Mouse (Mus musculus): Measurements from ENCODE around the gene Olfr1290.

Gene Olfr1290
- long read RNA-seq, experiment 1, result 0 reads
- long read RNA-seq, experiment 2, result 0 reads

DNA sequence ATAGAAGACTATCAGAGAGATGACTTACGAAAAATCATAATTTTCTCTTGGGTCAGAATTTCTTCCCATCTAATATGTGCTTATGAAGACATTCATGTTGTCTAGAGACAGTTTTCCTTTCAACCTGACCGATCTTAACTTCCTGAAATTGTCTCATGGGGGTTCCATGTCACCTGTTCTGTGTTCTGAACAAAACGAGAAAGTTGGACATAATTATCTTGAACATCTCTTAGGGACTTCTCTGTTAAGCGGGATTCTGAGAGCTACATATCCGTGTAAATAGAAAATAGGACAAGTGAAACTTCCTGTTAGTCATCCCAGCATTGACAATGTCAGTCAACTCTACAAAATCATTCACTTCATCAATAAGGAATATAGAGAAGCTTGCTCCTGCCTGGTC, at the start of gene Olfr1290:
Gene Olfr1290 (minus strand): TSS at position 101 of the 400 bp plus-strand sequence.
- intact Hi-C loops (cut with DNase I), result no loop called here

DNA sequence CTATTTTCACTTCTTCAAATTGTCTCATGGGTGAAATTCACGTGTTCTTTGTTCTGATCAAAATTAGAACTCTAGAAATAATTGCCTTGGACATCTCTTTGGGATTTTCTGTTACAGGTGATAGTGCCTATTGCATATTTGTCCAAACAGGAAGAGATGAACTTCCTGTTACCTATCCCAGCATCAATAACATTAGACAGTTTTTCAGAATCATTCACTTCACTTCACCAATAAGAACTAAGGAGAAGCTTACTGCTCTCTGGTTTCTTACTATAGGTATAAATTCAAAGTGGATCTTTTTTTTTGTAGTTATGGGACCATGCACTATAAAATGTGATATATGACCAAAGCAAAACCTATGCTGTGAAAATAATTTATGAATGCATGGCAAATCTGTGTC, 46.6 kb upstream of the Olfr1290 start, which contains the start of gene Olfr1294:
Gene Olfr1294 (minus strand): TSS at position 101 of the 400 bp plus-strand sequence.
- intact Hi-C loops (cut with DNase I), result no loop called here

DNA sequence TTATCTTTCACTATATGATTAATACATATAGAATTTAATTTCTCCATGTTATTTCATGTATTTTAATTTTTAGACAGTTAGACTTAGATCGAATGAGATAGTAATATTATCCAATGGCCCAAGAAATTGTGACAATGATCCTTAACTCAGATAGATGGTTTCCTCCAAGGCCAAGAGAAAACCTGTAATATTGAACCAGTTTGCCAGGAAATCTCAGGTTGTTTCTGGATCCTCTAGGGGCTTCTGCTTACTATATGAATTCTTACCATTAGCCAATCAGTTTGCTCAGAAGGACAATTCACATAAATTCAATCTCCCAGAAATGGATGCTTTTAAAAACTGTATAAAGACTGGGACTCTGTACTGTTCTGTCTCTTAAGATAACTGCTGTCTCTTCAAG, 31.3 kb upstream of the Olfr1290 start, which contains the start of gene Olfr1293-ps:
Gene Olfr1293-ps (plus strand): TSS at position 301 of the 400 bp plus-strand sequence.
- intact Hi-C loops (cut with DNase I), result no loop called here

DNA sequence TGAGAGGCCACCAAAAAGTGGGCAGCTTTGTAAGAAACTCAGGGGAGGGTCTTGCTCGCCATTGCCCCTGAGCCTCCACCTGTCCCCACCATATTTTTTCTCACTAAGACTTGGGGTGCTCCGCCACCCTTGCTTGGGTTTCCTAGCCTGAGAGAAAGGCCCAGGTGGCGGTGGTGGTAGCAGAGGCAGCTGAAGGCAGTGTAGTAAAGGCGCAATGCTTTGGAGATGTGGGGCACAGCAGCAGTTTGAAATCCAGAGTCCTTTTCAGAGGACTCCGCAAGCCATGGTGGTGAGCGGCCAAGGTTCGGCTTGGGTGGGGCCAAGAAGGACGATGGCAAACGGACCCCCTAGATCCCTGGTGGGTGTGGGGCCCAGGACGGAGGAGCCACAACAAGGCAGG, 23.8 kb upstream of the Olfr1290 start:
- intact Hi-C loops (cut with DNase I), result no loop called here

DNA sequence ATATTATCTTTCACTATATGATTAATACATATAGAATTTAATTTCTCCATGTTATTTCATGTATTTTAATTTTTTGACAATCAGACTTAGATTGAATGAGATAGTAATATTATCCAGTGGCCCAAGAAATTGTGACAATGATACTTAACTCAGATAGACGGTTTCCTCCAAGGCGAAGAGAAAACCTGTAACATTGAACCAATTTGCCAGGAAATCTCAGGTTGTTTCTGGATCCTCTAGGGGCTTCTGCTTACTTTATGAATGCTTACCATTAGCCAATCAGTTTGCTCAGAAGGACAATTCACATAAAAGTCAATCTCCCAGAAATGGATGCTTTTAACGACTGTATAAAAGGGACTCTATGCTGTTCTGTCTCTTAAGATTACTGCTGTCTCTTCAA, 3.3 kb upstream of the Olfr1290 start, which contains the start of gene Olfr1291-ps1:
Gene Olfr1291-ps1 (plus strand): TSS at position 301 of the 400 bp plus-strand sequence.
- intact Hi-C loops (cut with DNase I), result no loop called here

DNA sequence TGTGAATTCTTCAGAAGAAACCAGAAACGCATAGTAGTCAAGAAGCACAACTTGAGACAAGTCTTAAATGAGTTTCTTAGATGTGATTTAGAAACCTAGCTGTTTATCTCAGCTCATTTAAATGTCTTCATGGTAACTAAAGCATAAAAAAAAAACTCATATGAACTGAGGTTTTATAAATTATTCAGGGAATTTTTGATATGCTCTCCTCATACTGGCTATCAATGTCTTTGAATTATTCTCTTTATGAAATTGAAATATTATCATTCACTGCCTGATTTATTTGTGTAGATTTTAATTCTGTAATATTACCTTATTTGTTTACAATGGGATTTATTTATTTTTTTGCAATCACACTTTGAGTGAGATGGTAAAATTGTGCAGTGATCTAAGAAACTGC, 13.1 kb downstream of the Olfr1290 start, which contains the start of gene Olfr1289:
Gene Olfr1289 (plus strand): TSS at position 301 of the 400 bp plus-strand sequence.
- intact Hi-C loops (cut with DNase I), result no loop called here

DNA sequence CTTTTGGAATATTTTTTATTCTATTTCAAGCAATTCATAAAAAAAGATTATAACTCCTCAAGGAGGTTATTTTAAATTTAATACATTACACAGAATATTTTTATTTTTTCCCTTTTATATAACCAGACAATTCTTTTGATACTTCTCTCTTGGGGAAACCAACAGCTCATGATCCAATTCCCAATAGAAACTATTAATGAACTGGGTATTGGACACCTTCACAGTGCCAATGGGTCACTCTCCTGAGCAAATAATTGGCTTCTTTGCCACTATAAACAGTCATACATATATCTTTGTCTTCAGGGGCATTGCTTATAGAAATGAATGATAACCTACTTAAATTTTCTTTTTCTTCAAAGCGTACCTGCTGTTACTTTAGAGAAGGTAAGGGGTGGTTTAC, 19.8 kb downstream of the Olfr1290 start, which contains the start of gene Olfr1288:
Gene Olfr1288 (plus strand): TSS at position 301 of the 400 bp plus-strand sequence.
- intact Hi-C loops (cut with DNase I), result no loop called here

DNA sequence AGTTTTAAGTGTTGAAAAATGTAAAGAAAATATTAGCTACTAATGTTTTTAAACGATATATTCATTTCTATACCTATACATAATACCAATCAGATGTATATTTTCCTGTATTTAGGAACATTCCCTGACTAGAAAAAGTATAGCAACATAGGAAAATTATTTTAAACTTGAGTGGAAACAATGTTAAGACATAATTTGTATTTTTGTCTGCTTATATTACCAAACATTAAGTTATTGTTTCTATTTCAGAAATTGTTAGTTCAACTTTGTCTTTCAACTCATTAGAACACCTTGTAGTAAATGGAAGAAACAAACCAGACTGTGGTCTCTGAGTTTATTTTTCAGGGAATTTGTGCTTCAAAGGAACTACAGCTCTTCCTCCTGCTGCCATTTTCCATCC, 44.8 kb downstream of the Olfr1290 start, which contains the start of gene Olfr1287:
Gene Olfr1287 (plus strand): TSS at position 301 of the 400 bp plus-strand sequence.
- intact Hi-C loops (cut with DNase I), result no loop called here

Data from adrenal gland (tissue).